ENCODE assay signal across 8 mouse cellular contexts in genomic region chr19:3575276-3575631, GRCm38 (mm10). TPM values are rescaled to one million over a fixed set of nuclear protein-coding genes. Genes with fewer than 3 reads are reported as not detected.
A peak's percentile ranks its signal among the peaks of the same experiment; 100 is the strongest.
DNase-seq lines count a peak whose midpoint lies in the region; ATAC-seq lines count a peak whose summit lies in the region.

No protein-coding gene starts in this region.

- H3K9ac ChIP-seq in heart, embryonic 13.5 days, result peak overlapping the region; percentile 88
- H3K9ac ChIP-seq in embryonic facial prominence, embryonic 15.5 days, result peak overlapping the region; percentile 59
- peak overlapping the region; percentile 85 for H3K9ac ChIP-seq in hindbrain, embryonic 14.5 days
- H3K9ac ChIP-seq in limb, embryonic 15.5 days, result peak overlapping the region; percentile 74
- H3K9ac ChIP-seq in neural tube, embryonic 13.5 days, result peak overlapping the region; percentile 90

- intact Hi-C loops in heart, postnatal 25 days (cut with DNase I), result no loop called here

- no peaks in the 10 kb centered on the region for H3K27me3 ChIP-seq in heart, embryonic 13.5 days (replicated peaks)
- no peaks in the 10 kb centered on the region for H3K27me3 ChIP-seq in embryonic facial prominence, embryonic 15.5 days
- no peaks in the 10 kb centered on the region for H3K27me3 ChIP-seq in hindbrain, embryonic 14.5 days (ENCODE audit: control insufficient read depth, insufficient read depth, low read length)
- H3K27me3 ChIP-seq in limb, embryonic 15.5 days, result no peaks in the 10 kb centered on the region
- no peaks in the 10 kb centered on the region for H3K27me3 ChIP-seq in neural tube, embryonic 13.5 days

- peak overlapping the region; percentile 66 for H3K4me3 ChIP-seq in heart, embryonic 13.5 days
- peak overlapping the region; percentile 78 for H3K4me3 ChIP-seq in embryonic facial prominence, embryonic 15.5 days (replicated peaks)
- peak overlapping the region; percentile 93 for H3K4me3 ChIP-seq in hindbrain, embryonic 14.5 days (replicated peaks; ENCODE audit: low read length)
- H3K4me3 ChIP-seq in limb, embryonic 15.5 days, result peak overlapping the region; percentile 94
- H3K4me3 ChIP-seq in neural tube, embryonic 13.5 days, result peak overlapping the region; percentile 90

- H3K9me3 ChIP-seq in heart, embryonic 13.5 days, result no peaks in the 10 kb centered on the region
- no peaks in the 10 kb centered on the region for H3K9me3 ChIP-seq in embryonic facial prominence, embryonic 15.5 days (replicated peaks)
- H3K9me3 ChIP-seq in hindbrain, embryonic 14.5 days (ENCODE audit: control insufficient read depth, low read length), result no peaks in the 10 kb centered on the region
- no peaks in the 10 kb centered on the region for H3K9me3 ChIP-seq in limb, embryonic 15.5 days
- no peaks in the 10 kb centered on the region for H3K9me3 ChIP-seq in neural tube, embryonic 13.5 days

- DNase-seq in heart, postnatal 25 days (ENCODE audit: low spot score), result no peak
- peak; percentile 42 for DNase-seq in hindbrain, embryonic 14.5 days (ENCODE audit: low spot score)
- no peak for DNase-seq in frontal cortex, postnatal 14 days (ENCODE audit: low spot score in 2 of 2)
- DNase-seq in left cerebral cortex, adult 9 months (ENCODE audit: low spot score in 2 of 2), result no peak

- peak overlapping the region; percentile 81 for H3K4me2 ChIP-seq in heart, embryonic 13.5 days
- H3K4me2 ChIP-seq in embryonic facial prominence, embryonic 15.5 days (replicated peaks), result peak overlapping the region; percentile 74
- peak overlapping the region; percentile 83 for H3K4me2 ChIP-seq in hindbrain, embryonic 14.5 days (replicated peaks)
- peak overlapping the region; percentile 72 for H3K4me2 ChIP-seq in limb, embryonic 15.5 days
- peak overlapping the region; percentile 92 for H3K4me2 ChIP-seq in neural tube, embryonic 13.5 days

- under 1% methylated on average over 42 of the region's 50 CpGs for WGBS in heart, embryonic 13.5 days
- under 1% methylated on average over 44 of the region's 50 CpGs for whole genome bisulfite sequencing in embryonic facial prominence, embryonic 15.5 days
- under 1% methylated on average over 49 of the region's 50 CpGs for WGBS in hindbrain, embryonic 14.5 days
- WGBS in limb, embryonic 15.5 days, result 0% methylated on average over 29 of the region's 50 CpGs
- WGBS in neural tube, embryonic 13.5 days, result 0% methylated on average over 44 of the region's 50 CpGs

- peak overlapping the region; percentile 95 for H3K27ac ChIP-seq in heart, embryonic 13.5 days (replicated peaks)
- peak overlapping the region; percentile 95 for H3K27ac ChIP-seq in embryonic facial prominence, embryonic 15.5 days (replicated peaks)
- peak overlapping the region; percentile 94 for H3K27ac ChIP-seq in hindbrain, embryonic 14.5 days
- peak overlapping the region; percentile 97 for H3K27ac ChIP-seq in limb, embryonic 15.5 days
- peak overlapping the region; percentile 95 for H3K27ac ChIP-seq in neural tube, embryonic 13.5 days (replicated peaks)

- 0 out of 2 replicates have a peak, but pooled peaks cover 3% of the 10 kb centered on the region for H3K36me3 ChIP-seq in heart, embryonic 13.5 days
- H3K36me3 ChIP-seq in embryonic facial prominence, embryonic 15.5 days, result no peaks in the 10 kb centered on the region
- no peaks in the 10 kb centered on the region for H3K36me3 ChIP-seq in hindbrain, embryonic 14.5 days (replicated peaks; ENCODE audit: control insufficient read depth, insufficient read depth)
- no peaks in the 10 kb centered on the region for H3K36me3 ChIP-seq in limb, embryonic 15.5 days
- no peaks in the 10 kb centered on the region for H3K36me3 ChIP-seq in neural tube, embryonic 13.5 days

- ATAC-seq in heart, embryonic 13.5 days (ENCODE audit: extremely low read depth, insufficient number of reproducible peaks, low FRiP score, low TSS enrichment), result peak; percentile 50
- ATAC-seq in embryonic facial prominence, embryonic 15.5 days (ENCODE audit: insufficient number of reproducible peaks, low FRiP score, low TSS enrichment, low read depth), result peak; percentile 30; the same call in 1 of the 2 replicates
- ATAC-seq in hindbrain, embryonic 14.5 days (ENCODE audit: low FRiP score), result peak; percentile 29
- ATAC-seq in limb, embryonic 15.5 days (ENCODE audit: insufficient number of reproducible peaks, low FRiP score, low TSS enrichment, low read depth), result no peak; the same call in 1 of the 2 replicates
- ATAC-seq in neural tube, embryonic 13.5 days (ENCODE audit: low read depth), result peak; percentile 36

- H3K4me1 ChIP-seq in heart, embryonic 13.5 days, result peaks cover 50% of the 10 kb centered on the region
- H3K4me1 ChIP-seq in embryonic facial prominence, embryonic 15.5 days, result peaks cover 21% of the 10 kb centered on the region
- peaks cover 21% of the 10 kb centered on the region for H3K4me1 ChIP-seq in hindbrain, embryonic 14.5 days (replicated peaks; ENCODE audit: control insufficient read depth, insufficient read depth, low read length)
- peaks cover 25% of the 10 kb centered on the region for H3K4me1 ChIP-seq in limb, embryonic 15.5 days
- peaks cover 27% of the 10 kb centered on the region for H3K4me1 ChIP-seq in neural tube, embryonic 13.5 days (replicated peaks)

RNA-seq across cellular contexts. Expression of gene Ppp6r3, which starts 0.3 kb away (rescaled TPM):
- polyA plus RNA-seq in heart, embryonic 13.5 days (2015; fragmentation: Nextera tagmentation; extraction: Ambion mirVana), result 42.0 and 46.1 TPM in 2 replicates
- total RNA-seq in heart, postnatal 25 days (2021), result 10 to 100 TPM; 68.8 to 83.0 TPM
- 50.1 and 55.0 TPM in 2 replicates for polyA plus RNA-seq in embryonic facial prominence, embryonic 15.5 days (2015; fragmentation: Nextera tagmentation; extraction: Ambion mirVana)
- polyA plus RNA-seq in hindbrain, embryonic 14.5 days (2014; fragmentation: Nextera tagmentation; extraction: Ambion mirVana), result 59.9 and 69.8 TPM in 2 replicates
- polyA plus RNA-seq in limb, embryonic 15.5 days (2015; fragmentation: Nextera tagmentation; extraction: Ambion mirVana), result 46.8 and 55.6 TPM in 2 replicates
- 56.1 and 56.3 TPM in 2 replicates for polyA plus RNA-seq in neural tube, embryonic 13.5 days (2015; fragmentation: Nextera tagmentation; extraction: Ambion mirVana)
